Mouse (Mus musculus): ENCODE results near the gene Iffo2.

Gene Iffo2

GRCm38 (mm10) chr4:139641829-139642425 is 111.6 kb downstream of the Iffo2 start:
- DNase-seq (ENCODE audit: low read depth), result no peak

GRCm38 (mm10) chr4:139643972-139644371 is 113.6 kb downstream of the Iffo2 start:
- peak; percentile 40 for DNase-seq (ENCODE audit: low read depth)

GRCm38 (mm10) chr4:139646916-139647315 is 116.6 kb downstream of the Iffo2 start:
- no peak for DNase-seq (ENCODE audit: low read depth)

- no peak for DNase-seq (ENCODE audit: low read depth)
Measured at GRCm38 (mm10) chr4:139650086-139650743, 119.9 kb downstream of the Iffo2 start.

- DNase-seq (ENCODE audit: low read depth), result no peak
Measured at GRCm38 (mm10) chr4:139650907-139651306, 120.6 kb downstream of the Iffo2 start.

- DNase-seq (ENCODE audit: low read depth), result no peak
Measured at GRCm38 (mm10) chr4:139653238-139653637, 122.9 kb downstream of the Iffo2 start, which contains the start of gene Tas1r2. Gene Tas1r2, plus strand, starts transcription at chr4:139653538.

- no peak for DNase-seq (ENCODE audit: low read depth)
Measured at GRCm38 (mm10) chr4:139661897-139662296, 131.5 kb downstream of the Iffo2 start.

- DNase-seq (ENCODE audit: low read depth), result no peak
Measured at GRCm38 (mm10) chr4:139667632-139668031, 137.3 kb downstream of the Iffo2 start.

- DNase-seq (ENCODE audit: low read depth), result peak; percentile 29
Measured at GRCm38 (mm10) chr4:139669847-139670246, 139.5 kb downstream of the Iffo2 start.

All from c-Kit-positive CD71-positive TER-119-negative erythroid progenitor cells, embryonic 14.5 days (primary cell).